Mouse (Mus musculus) adrenal gland, postnatal 10 days (tissue): ENCODE results near the gene Nrm. TPM values are rescaled to one million over a fixed set of nuclear protein-coding genes. Genes with fewer than 3 reads are reported as not detected.

Source experiments
- DNase-seq: peaks from one replicate; pipeline ENCODE4 v3.0.0; 2021; ENCODE audit warnings: mixed read lengths
- long read RNA-seq, 2 experiments: library from polyadenylated mRNA; stranded (forward); transcript quantifications; one replicate each; pipeline ENCODE4 v2.0.0; 2021
- total RNA-seq, 2 experiments: library from RNA; stranded (reverse); gene quantifications; 2 replicates each; pipeline ENCODE4 v1.2.3; 2021

Gene Nrm
- 10 to 100 TPM; 12.7 to 18.3 TPM for total RNA-seq
- long read RNA-seq, experiment 1, transcript Nrm-201 (4 exons, 1,466 nt): major isoform, 17 of 21 reads
- long read RNA-seq, experiment 1, partial matches to known transcripts: 3 of 21 reads
- long read RNA-seq, experiment 1, other reads (novel, unspliced or antisense): 1 of 21 reads
- long read RNA-seq, experiment 2, transcript Nrm-201 (4 exons, 1,466 nt): major isoform, 14 of 16 reads
- long read RNA-seq, experiment 2, partial matches to known transcripts: 2 of 16 reads
- long read RNA-seq, experiment 2, other reads (novel, unspliced or antisense): 0 of 16 reads

DNA sequence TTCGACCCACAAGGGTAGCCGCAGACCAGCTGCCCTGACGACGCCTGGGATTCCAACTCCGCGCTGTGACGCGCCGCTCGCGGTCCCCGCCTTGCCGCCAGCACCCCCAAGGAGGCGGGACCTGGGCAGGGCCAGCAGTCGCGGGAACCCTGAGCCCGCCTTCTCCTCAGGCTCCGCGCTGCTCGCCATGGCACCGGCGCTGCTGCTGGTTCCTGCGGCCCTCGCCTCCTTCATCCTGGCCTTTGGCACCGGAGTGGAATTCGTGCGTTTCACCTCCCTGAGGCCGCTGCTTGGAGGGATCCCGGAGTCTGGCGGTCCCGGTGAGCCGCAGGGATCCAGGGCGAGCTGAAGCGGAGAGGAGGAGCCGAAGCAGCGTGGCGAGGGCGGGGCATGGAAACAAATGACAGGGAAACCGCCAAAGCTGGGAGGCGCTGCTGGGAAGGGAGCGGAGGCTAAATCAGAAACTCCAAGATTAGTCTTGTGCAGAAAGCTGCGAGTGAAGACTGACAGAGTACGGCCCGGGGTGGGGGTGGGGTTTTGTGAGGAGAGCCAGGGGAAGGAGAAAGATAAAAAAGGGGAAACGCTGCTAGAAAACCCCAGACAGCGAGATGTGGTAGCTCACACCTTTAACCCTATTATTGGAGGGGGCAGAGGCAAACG, at the start of gene Nrm:
Nrm (plus strand) TSS at position 121 of the 660 bp plus-strand sequence.
- peak; percentile 93 for DNase-seq

DNA sequence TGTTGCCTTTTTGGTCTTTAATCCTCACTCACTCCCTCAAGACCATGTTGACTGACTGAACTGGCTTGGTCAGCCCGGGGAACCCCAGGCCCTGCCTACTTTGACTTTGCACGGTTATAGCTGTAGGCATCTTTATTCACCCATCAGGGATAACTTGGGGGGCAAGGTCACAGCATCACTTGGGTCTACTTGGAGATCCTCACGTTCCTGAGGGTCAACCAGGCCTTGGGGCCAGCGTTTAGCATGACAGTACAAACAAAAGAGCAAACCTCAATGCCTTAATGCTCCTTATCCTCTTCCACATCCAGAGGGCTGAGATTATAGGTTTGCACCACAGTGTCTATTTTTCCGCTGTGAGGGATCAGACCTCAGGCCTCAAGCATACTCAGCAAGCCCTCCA, 48.8 kb upstream of the Nrm start:
- DNase-seq: no peak

DNA sequence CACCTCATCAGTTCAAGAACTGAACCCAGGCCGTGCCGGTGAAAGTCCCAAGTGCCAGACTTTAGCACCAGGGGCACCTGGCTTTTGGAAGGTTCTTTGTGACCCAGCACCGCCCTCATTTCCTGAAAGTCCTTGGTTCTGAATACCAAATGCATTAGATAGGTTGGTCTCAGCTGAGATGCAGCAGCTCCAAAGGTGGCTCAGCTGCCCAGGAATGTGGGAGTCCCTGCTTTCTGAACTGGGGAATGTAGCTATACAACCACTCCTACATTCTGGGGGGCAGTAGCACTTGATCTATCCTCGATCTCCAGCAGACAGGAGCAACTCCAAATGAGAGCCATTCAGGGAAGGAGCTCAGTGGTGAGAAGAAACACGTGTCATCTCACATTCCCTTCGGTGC, 48.4 kb upstream of the Nrm start:
- no peak for DNase-seq

DNA sequence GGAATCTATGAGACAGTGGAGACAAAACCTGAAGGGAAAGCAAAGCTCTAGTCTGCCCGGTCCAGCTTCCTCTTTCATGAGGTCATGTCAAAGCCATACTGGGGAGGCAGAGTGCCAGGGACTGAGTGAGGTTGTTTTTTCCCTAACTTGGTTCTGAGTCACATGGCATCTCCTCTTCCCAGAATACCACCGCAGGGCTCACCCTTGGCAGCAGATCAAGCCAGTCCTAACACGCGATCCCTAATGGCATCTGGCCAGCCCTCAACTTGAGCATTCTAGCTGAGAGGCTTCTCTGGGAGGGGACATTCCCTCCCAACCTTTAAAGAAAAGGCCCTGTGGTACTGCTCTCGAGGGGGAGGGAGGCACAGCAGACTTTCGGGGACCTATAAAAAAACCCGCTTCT, 47.9 kb upstream of the Nrm start:
- peak; percentile 93 for DNase-seq

DNA sequence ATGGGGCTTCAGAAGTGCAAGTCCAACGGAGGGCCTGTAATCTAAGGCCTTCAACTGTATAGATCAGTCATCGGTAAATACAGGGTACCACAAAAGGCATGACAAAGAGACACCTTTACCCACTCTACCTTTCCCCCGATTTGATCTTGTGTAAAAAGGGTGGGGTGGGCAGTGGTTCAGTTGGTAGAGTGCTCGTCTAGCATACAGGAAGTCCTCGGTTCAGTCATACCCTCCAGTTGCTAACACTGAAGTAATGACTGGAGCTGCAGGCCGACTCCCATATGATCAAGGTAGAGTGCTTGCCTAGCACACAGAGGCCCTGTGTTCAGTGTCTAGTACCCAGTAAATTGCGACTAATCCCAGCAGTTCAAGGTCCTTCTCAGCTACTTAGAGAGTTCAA, 47.5 kb upstream of the Nrm start:
- DNase-seq: no peak

DNA sequence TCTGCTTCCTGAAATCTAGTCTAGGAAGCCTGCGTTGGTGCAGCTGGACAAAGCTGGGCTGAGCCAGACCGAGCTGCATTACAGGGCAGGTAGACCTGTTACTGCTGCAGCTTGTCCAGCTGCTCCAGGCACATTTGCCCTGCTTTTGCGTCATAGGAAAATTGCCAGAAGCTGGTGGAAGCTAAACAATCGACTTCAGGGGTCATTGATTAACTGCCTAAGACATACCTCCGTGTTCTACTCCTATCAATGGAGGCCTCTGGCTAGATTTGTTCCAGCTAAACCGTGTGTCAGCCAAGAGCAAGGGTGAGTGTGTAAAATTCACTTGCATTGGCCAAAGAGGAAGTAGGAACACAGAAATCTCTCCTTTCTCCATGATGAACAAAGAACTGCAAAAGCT, 46.4 kb upstream of the Nrm start:
- no peak for DNase-seq

DNA sequence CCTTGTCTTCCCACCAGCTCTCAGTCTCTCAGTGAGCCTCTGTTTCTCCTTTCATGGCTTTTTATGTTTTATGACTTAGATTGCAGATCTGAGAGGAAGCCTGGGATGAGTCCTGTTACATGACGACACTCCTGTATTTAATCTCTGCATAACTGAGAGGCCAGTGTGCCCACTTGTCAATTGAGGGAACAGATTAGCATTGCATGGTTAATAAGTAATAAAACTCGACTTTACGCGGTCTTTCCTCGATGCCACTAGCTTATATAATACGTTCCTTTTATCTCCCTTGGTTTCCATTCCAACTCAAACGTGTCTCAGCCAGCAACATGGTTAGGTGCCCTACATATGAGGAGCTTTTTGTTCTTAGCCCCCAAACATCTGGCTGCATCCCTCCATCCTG, 45.3 kb upstream of the Nrm start:
- DNase-seq: no peak

DNA sequence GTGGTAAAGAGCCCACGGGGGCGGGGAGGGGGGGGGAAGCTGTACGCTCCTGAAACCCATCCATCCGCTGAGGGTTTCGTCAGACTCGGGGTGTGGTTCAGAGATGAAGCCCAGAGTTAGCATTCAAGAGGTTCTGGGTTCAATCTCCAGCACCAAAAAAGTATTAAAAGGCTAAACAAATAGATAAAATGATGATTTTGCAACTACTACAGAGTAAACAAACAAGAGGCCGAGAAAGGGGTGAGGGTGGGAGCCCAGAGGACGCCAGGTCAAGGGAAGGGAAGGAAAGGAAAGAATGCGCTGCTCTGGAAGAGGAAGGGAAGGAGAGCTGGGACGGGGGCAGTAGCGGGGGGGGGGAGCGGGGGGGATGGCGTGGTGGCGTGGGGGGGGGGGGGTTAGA, 44.4 kb upstream of the Nrm start:
- DNase-seq: no peak

DNA sequence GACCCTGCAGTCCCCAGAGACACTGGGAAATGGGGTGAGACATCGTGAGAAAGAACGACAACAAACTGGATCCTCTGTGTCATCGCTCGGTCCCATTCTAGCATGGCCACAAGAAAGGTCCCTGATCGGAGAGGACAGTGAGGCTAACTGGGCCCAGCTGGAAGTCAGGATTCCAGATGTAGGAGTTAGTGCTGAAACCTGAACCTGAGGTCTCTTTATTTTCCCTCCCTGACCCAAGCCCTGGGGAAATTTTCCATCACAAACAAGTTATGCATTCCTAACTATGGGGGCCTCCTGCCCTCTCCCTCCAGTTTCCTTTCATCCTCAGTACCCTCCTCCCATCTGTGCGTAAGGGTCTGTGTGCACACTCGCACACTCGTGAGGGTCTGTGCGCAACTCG, 43.9 kb upstream of the Nrm start:
- no peak for DNase-seq

DNA sequence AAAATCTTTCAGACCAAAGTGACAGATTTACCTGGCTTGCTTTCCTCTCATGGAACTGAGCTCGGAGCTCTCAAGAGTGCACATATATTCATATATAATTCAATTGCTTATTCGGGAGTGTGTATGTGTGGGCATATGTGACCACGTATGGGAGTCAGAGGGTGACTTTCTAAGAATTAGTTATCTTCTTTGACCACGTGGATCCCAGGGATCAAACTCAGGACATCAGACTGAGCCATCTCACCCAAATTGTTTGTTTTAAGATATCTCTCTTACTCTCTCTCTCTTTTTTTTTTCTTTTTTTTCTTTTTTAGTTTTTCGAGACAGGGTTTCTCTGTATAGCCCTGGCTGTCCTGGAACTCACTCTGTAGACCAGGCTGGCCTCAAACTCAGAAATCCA, 41.0 kb upstream of the Nrm start:
- DNase-seq: no peak

DNA sequence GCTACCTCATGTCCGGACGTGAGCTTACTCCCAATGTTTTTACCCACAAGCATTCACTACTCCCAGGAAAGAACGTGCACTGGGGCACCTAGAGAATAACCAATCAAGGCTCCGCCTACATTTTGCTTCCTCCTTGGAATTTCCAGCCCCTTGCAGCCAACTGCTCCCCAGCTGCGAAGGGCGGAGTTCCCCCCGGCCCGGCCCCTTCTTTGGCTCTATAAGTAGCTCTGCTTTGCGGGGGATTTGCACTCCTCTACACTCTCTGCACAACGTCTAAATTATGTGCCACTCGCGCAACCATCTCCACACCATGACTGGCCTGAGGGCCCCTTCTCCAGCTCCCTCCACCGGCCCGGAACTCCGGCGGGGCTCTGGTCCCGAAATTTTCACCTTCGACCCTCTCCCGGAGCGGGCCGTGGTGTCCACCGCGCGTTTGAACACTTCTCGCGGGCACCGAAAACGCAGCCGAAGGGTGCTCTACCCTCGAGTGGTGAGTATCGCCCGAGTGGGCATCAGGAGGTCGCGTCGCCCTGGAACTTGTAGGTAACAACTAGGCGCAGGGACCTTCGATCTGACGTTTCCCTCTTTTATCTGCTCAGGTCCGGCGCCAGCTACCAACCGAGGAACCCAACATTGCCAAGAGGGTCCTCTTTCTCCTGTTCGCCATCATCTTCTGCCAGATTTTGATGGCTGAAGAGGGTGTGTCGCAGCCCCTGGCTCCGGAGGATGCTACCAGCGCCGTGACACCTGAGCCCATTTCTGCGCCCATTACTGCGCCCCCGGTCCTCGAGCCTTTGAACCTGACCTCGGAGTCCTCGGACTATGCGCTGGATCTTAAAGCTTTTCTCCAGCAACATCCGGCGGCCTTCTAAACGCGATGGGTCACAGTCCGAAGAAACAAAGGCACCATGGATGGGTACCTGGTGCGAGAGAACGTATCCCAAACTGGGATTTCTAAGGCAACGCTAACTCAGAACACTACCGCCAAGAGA, 39.4 kb upstream of the Nrm start, which contains the start of gene Ier3:
Ier3 (plus strand) TSS at position 246 of the 992 bp plus-strand sequence.
- peak; percentile 89 for DNase-seq

DNA sequence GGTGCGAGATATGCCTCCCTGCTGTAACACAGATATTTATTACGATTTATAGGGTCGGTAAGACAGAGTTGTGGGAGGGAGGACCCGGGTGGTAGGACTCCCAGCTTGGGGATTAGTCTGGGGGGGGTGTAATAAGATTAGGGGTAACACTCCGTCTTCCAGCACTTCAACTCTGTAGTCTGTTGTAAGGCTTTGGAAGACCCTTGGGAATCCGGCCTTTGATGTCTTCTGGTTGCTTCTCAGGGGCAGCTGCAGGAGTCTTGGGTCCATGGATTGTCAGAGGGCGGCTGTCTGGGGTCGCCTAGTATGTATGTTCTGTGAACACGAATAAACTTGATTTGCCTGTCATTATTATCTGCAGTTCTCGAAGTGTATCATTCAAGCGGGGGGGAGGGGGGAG, 38.6 kb upstream of the Nrm start:
- no peak for DNase-seq

DNA sequence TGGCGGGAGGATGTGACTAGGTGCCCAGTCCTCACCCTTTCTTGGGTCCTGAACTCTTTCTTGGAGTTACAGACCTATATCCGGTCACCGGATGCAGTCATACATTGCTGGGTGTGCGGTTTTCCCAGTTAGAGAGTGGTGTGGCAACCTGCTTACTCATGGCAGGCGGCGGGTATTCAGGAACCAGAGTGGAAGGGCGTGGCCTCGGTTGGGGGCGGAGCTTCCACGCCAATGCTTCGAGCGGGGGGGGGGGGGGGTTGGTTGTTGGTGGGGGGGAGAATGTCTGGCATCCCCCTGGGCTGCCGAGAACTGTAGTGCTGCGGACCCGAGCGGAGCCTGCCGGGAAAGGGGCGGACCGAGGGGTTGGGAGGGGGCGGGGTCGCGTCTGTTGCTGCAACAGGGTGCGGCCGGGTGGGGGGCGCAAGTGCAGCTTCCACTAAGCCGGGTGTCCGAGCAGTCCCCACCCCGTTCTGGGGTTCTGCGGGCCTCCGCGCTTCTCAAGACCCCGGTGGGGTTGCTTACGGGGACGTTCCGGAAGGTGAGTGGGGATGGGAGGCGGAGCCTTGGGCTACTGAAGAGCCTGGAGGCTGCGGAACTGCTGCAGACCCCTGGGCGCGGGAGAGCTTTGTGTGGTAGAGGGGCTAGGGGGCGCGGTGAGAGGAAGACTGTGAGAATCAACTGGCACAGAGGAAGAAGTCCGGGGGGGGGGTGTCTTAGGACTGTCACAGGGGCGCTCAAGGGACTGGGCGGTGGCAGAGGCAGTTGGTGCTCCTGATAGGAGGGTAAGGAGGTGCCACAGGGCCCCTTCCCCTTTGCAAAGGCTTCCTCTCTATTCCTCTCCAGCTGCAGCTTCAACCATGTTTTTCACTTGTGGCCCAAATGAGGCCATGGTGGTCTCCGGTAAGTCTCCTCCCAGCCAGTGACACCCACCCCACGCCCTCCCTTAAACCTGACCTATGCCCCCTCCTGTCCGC, 37.9 kb upstream of the Nrm start, which contains the start of gene Flot1:
Flot1 (plus strand) TSS at position 267 of the 974 bp plus-strand sequence.
- peak; percentile 90 for DNase-seq

DNA sequence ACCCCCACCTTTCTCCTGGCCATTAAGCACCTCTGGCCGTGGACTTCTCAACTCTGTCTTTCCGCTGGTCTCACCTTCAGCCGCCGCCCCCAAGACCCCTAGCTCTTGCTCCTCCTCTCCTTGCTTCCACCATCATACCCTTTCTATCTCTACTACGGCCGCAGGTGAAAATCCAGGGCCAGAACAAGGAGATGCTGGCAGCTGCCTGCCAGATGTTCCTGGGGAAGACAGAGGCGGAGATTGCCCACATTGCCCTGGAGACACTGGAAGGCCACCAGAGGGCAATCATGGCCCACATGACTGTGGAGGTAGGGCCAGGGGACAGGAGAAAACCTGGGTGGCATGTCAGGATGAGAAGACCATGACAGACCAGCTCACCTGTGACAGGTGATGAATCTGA, 36.7 kb upstream of the Nrm start:
- DNase-seq: no peak

DNA sequence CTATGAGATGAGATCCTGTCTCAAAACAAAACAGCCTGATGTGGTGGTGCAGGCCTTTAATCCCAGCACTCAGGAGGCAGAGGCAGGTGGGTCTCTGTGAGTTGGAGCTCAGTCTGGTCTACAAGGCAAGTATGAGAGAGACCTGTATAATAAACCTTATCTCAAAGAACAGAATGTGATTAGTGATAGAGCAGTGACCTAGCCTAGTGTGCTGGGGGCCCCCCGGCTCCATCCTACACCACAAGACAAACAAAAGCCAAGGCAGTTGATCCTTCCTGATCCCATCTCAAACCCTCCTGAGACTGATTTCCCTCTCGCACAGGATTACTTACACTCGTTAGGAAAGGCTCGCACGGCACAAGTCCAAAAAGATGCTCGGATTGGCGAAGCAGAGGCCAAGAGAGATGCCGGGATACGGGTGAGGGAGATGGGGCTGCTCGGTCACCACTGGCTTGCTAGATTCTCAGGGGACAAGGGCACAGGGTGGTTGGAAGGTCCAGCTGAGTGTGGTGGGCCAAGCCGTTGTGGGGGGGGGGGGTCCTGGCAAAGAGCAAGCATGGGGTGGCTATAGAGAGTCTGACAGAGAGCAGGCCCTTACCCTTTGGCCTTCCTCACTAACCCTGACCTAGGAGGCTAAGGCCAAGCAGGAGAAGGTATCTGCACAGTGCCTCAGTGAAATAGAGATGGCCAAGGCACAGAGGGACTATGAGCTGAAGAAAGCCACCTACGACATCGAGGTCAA, 35.8 kb upstream of the Nrm start:
- DNase-seq: no peak

DNA sequence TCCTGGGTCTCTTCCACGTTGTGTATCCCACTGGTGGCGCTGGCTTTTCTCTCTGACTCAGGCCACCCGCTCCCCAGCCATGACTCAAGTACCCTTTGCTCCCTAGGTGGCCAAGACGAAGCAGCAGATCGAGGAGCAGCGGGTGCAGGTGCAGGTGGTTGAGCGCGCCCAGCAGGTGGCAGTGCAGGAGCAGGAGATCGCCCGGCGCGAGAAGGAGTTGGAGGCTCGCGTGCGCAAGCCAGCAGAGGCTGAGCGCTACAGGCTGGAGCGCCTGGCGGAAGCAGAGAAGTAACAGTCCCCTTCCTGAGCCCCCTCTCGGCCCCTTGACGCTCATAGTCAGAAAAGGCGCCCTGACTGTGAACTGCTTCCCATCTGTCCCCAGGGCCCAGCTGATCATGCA, 31.4 kb upstream of the Nrm start:
- DNase-seq: peak; percentile 90

DNA sequence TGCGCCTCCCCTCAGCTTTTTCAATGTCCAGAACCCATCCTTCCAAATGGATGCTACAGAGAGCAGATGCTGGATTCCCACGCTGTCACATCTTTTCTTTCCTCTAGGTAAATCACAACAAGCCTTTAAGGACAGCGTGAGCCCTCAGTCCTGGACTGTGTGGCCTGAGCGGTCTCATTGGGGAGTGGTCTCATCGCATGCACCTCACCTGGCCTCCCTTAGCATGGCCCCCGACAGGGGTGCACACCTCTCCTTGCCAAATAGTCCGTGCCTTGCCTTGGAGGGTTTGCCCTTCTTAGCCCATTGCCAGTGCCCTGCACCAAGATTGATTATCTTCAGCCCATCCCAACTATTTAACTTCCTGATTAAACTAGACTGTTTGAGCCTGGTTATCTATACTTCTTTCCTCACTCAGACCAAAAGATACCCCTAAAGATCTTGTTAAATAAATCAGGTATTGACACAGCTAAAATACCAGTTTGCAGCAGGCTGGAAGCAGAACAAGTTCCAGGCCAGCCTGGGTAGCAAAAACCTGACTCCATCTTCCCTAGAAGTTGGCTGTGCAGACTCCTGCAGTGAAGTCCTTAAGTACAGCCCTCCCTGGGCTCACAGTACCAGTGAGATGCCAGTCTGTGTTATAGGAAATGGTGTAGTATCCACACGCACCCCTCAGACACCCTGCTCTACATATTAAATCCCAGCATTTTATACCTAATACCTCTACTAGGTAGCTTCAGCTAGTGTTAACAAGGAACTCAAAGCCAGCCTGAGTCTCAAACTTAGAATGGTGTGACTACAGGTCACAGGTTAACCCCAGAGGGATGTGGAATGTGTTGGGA, 28.5 kb upstream of the Nrm start:
- DNase-seq: no peak

DNA sequence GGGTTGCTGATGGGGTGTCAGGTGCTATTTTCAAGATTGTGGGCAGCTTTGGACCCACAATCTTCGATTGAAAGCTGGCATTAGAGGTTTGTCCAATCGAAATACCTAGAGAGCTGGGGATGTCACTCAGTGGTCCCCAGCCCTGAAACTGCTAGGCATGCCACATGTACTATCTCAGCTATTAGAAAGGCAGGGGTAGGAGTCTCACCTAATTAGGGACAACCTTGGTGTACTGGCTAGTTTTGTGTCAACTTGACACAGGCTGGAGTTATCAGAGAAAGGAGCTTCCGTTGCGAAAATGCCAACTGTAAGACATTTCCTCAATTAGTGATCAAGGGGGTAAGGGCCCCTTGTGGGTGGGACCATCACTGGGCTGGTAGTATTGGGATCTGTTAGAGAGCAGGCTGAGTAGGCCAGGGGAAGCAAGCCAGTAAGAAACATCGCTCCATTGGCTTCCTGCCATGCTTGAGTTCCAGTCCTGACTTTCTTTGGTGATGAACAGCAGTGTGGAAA, 27.8 kb upstream of the Nrm start:
- no peak for DNase-seq

DNA sequence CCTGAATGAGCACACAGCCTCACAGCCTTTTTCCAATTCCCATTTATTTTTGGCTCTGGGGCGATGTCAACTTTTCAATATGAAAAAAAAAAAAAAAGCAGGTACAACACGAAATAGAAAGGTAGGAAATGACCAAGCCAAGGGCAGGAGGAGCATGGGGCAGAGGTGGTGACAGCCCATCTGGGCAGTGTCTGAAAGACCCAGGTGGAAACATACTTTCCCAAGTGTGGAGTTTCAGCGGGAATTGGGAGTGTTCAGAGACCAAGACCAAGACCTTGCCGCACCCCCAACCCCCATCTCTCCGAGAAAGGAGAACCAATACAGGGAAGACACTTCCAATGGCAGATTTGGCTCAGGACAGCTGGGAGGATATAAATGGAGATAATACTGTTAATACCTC, 27.2 kb upstream of the Nrm start:
- no peak for DNase-seq
